Mouse (Mus musculus) intestine, embryonic 14.5 days (tissue): ENCODE results near the gene Abcc3. TPM values are rescaled to one million over a fixed set of nuclear protein-coding genes. Genes with fewer than 3 reads are reported as not detected.

Source experiments
- ATAC-seq: fragments of 200-750 bp; cut with Nextera tagmentation; replicated peaks from 2 replicates; pipeline ENCODE4 v1.8.0; 2017; ENCODE audit warnings: low read depth, moderate number of reproducible peaks, moderate TSS enrichment, moderate library complexity; ENCODE audit not compliant: low FRiP score, low TSS enrichment
- DNase-seq: peaks from one replicate; pipeline ENCODE4 v3.0.0-alpha.2; 2018; ENCODE audit warnings: low spot score
- H3K27ac ChIP-seq: fragments of 300-500 bp; sonication (generic); 2 replicates; pipeline ENCODE4 v1.5.1; 2014; ENCODE audit warnings: low read depth, mild to moderate bottlenecking, control low read depth
- H3K27me3 ChIP-seq: fragments of 300-500 bp; sonication (generic); replicated peaks from 2 replicates; pipeline ENCODE4 v1.6.1; 2014; ENCODE audit warnings: low read length, control low read depth; ENCODE audit not compliant: control insufficient read depth, insufficient read depth
- H3K36me3 ChIP-seq: fragments of 300-500 bp; sonication (generic); 2 replicates; pipeline ENCODE4 v1.6.1; 2014; ENCODE audit warnings: low read length, control low read depth; ENCODE audit not compliant: control insufficient read depth, insufficient read depth
- H3K4me1 ChIP-seq: fragments of 300-500 bp; sonication (generic); replicated peaks from 2 replicates; pipeline ENCODE4 v1.6.1; 2014; ENCODE audit warnings: low read length, control low read depth, mixed read lengths; ENCODE audit not compliant: control insufficient read depth, insufficient read depth
- H3K4me2 ChIP-seq: fragments of 300-500 bp; sonication (generic); 2 replicates; pipeline ENCODE4 v1.6.1; 2014; ENCODE audit warnings: low read length
- H3K4me3 ChIP-seq: fragments of 300-500 bp; sonication (generic); 2 replicates; pipeline ENCODE4 v1.5.1; 2014; ENCODE audit warnings: low read depth, low read length, control low read depth, mixed read lengths
- H3K9ac ChIP-seq: fragments of 300-500 bp; sonication (generic); 2 replicates; pipeline ENCODE4 v1.6.1; 2014; ENCODE audit warnings: mild to moderate bottlenecking, low read length
- H3K9me3 ChIP-seq: fragments of 300-500 bp; sonication (generic); 2 replicates; pipeline ENCODE4 v1.6.1; 2016; ENCODE audit warnings: low read length, control low read depth; ENCODE audit not compliant: control insufficient read depth
- WGBS: fragments of 180-500 bp; shearing (Covaris S2); extraction: QIAGEN DNeasy Blood & Tissue Kit; methylation state at CpG from one replicate; pipeline ENCODE4 v1.1.7; 2014; 5-methylcytosine and 5-hydroxymethylcytosine counted together
- polyA plus RNA-seq: library from polyadenylated mRNA; unstranded; fragments of >200 nt; fragmentation: Nextera tagmentation; extraction: Ambion mirVana; gene quantifications from 2 replicates; pipeline ENCODE4 v1.2.1, GENCODE M21; 2014

Abcc3 gene
- polyA plus RNA-seq, 1 experiment from 2014 or later = 2.1 TPM

GRCm38 (mm10) chr11:94320969-94321930, 71.5 kb downstream of the Abcc3 start:
- no peaks in the 10 kb centered on the region for H3K27me3 ChIP-seq
- H3K27ac ChIP-seq = peak overlapping the region; percentile 97
- WGBS = under 1% methylated on average over 67 of the region's 67 CpGs
- peaks cover 21% of the 10 kb centered on the region for H3K4me1 ChIP-seq
- peak; percentile 62 for ATAC-seq
- peak overlapping the region; percentile 89 for H3K4me3 ChIP-seq
- DNase-seq = peak; percentile 60
- H3K9me3 ChIP-seq = no peaks in the 10 kb centered on the region
- H3K36me3 ChIP-seq = peaks cover 8% of the 10 kb centered on the region; the same call in 1 of the 2 replicates
- peak overlapping the region; percentile 81 for H3K4me2 ChIP-seq
- H3K9ac ChIP-seq = peak overlapping the region; percentile 100

GRCm38 (mm10) chr11:94318056-94318455, 74.7 kb downstream of the Abcc3 start:
- H3K4me1 ChIP-seq = peaks cover 35% of the 10 kb centered on the region
- WGBS = 81% methylated on average over 5 of the region's 5 CpGs
- H3K36me3 ChIP-seq = peaks cover 8% of the 10 kb centered on the region; the same call in 1 of the 2 replicates
- no peak overlapping the region for H3K27ac ChIP-seq
- DNase-seq (no peak), ATAC-seq (no peak)
- H3K9ac ChIP-seq = no peak overlapping the region
- no peaks in the 10 kb centered on the region for H3K27me3 ChIP-seq
- no peak overlapping the region for H3K4me2 ChIP-seq
- H3K4me3 ChIP-seq = no peak overlapping the region
- no peaks in the 10 kb centered on the region for H3K9me3 ChIP-seq

- DNase-seq = no peak
- 47% methylated on average over 4 of the region's 4 CpGs for WGBS
- ATAC-seq = no peak
- H3K27me3 ChIP-seq = no peaks in the 10 kb centered on the region
- peak overlapping the region; percentile 26 for H3K4me2 ChIP-seq
- peaks cover 35% of the 10 kb centered on the region for H3K4me1 ChIP-seq
- no peak overlapping the region for H3K27ac ChIP-seq
- H3K9me3 ChIP-seq = no peaks in the 10 kb centered on the region
- no peak overlapping the region for H3K9ac ChIP-seq
- H3K36me3 ChIP-seq = peaks cover 8% of the 10 kb centered on the region; the same call in 1 of the 2 replicates
- H3K4me3 ChIP-seq = no peak overlapping the region
Measured at GRCm38 (mm10) chr11:94317515-94317914, 75.3 kb downstream of the Abcc3 start.

GRCm38 (mm10) chr11:94317014-94317413, 75.8 kb downstream of the Abcc3 start:
- DNase-seq = no peak
- ATAC-seq = no peak
- Histone ChIP-seq H3K4me1 (peaks cover 35% of the 10 kb centered on the region), H3K9ac (no peak overlapping the region), H3K36me3 (peaks cover 8% of the 10 kb centered on the region; the same call in 1 of the 2 replicates), H3K27me3 (no peaks in the 10 kb centered on the region), H3K4me3 (no peak overlapping the region), H3K9me3 (no peaks in the 10 kb centered on the region), H3K27ac (no peak overlapping the region), H3K4me2 (peak overlapping the region; percentile 26; the same call in 1 of the 2 replicates)
- WGBS = 59% methylated on average over 1 of the region's 1 CpGs

- peaks cover 8% of the 10 kb centered on the region; the same call in 1 of the 2 replicates for H3K36me3 ChIP-seq
- no peaks in the 10 kb centered on the region for H3K9me3 ChIP-seq
- H3K9ac ChIP-seq = no peak overlapping the region
- no peak for DNase-seq
- no peak overlapping the region for H3K4me3 ChIP-seq
- peaks cover 35% of the 10 kb centered on the region for H3K4me1 ChIP-seq
- ATAC-seq = no peak
- H3K27ac ChIP-seq = no peak overlapping the region
- WGBS = 64% methylated on average over 2 of the region's 2 CpGs
- no peaks in the 10 kb centered on the region for H3K27me3 ChIP-seq
- no peak overlapping the region for H3K4me2 ChIP-seq
Measured at GRCm38 (mm10) chr11:94316528-94316927, 76.3 kb downstream of the Abcc3 start.

GRCm38 (mm10) chr11:94315308-94315707, 77.5 kb downstream of the Abcc3 start:
- no peak overlapping the region for H3K9ac ChIP-seq
- no peaks in the 10 kb centered on the region for H3K9me3 ChIP-seq
- H3K27me3 ChIP-seq = no peaks in the 10 kb centered on the region
- no peak overlapping the region for H3K4me3 ChIP-seq
- H3K4me1 ChIP-seq = peaks cover 35% of the 10 kb centered on the region
- ATAC-seq = no peak
- H3K36me3 ChIP-seq = peaks cover 8% of the 10 kb centered on the region; the same call in 1 of the 2 replicates
- H3K4me2 ChIP-seq = no peak overlapping the region
- WGBS = 32% methylated on average over 1 of the region's 1 CpGs
- no peak overlapping the region for H3K27ac ChIP-seq
- DNase-seq = no peak

GRCm38 (mm10) chr11:94314098-94314652, 78.6 kb downstream of the Abcc3 start:
- H3K9me3 ChIP-seq = no peaks in the 10 kb centered on the region
- no peak overlapping the region for H3K4me3 ChIP-seq
- WGBS = 57% methylated on average over 2 of the region's 2 CpGs
- H3K4me2 ChIP-seq = no peak overlapping the region
- no peak overlapping the region for H3K9ac ChIP-seq
- peaks cover 8% of the 10 kb centered on the region for H3K36me3 ChIP-seq
- H3K4me1 ChIP-seq = peaks cover 35% of the 10 kb centered on the region
- no peak overlapping the region for H3K27ac ChIP-seq
- ATAC-seq (no peak), DNase-seq (no peak)
- no peaks in the 10 kb centered on the region for H3K27me3 ChIP-seq

- no peak overlapping the region for H3K27ac ChIP-seq
- no peaks in the 10 kb centered on the region for H3K27me3 ChIP-seq
- WGBS = 78% methylated on average over 1 of the region's 1 CpGs
- DNase-seq (no peak), ATAC-seq (no peak)
- H3K4me2 ChIP-seq = no peak overlapping the region
- H3K9me3 ChIP-seq = no peaks in the 10 kb centered on the region
- H3K9ac ChIP-seq = no peak overlapping the region
- H3K36me3 ChIP-seq = peaks cover 19% of the 10 kb centered on the region
- no peak overlapping the region for H3K4me3 ChIP-seq
- H3K4me1 ChIP-seq = peaks cover 29% of the 10 kb centered on the region
Measured at GRCm38 (mm10) chr11:94312733-94313132, 80.1 kb downstream of the Abcc3 start.
